Mouse (Mus musculus): ENCODE results near the gene Ssty2.
"Not testable (repeated sequence)": the region's sequence is repeated elsewhere in the genome, so short reads cannot be mapped to it uniquely, and the experiment has no call there.

The Ssty2 gene

DNA sequence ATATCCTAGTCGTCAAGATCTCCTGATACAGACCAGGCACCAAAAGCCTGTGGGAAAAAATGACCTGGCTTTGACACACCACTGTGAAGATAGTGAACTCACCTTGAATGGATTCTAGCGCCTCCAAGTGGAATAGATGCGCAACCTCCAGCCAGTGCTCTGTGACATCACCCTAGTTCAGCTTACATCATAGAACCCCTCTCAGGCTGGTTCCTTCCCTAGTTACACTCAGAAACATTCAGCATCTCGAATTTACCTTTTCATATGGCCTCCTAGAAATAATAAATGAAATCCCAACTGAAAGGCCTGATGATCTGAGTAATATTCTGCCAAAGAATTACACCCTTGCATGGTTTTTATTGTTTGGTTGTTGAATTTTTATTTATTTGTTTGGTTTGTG, at the start of gene Ssty2:
TSS of gene Ssty2 (minus strand) at position 101 of the 400 bp plus-strand sequence.
- DNase-seq = not testable (repeated sequence)

Data from lung, adult 18-20 months (tissue).